Mouse (Mus musculus) heart, adult 2 months (tissue): ENCODE results near the gene Capn5. TPM values are rescaled to one million over a fixed set of nuclear protein-coding genes. Genes with fewer than 3 reads are reported as not detected.
"Not testable (repeated sequence)": the region's sequence is repeated elsewhere in the genome, so short reads cannot be mapped to it uniquely, and the experiment has no call there.

Experiments
- DNase-seq, 2 experiments: peaks; one replicate each; pipeline ENCODE4 v3.0.0; 2021
- H3K27ac ChIP-seq: fragments of 200-600 bp; 2 replicates; pipeline ENCODE4 v1.8.1; 2022
- H3K27me3 ChIP-seq: fragments of 200-500 bp; 2 replicates; pipeline ENCODE4 v1.6.1; 2012; ENCODE audit warnings: mild to moderate bottlenecking, low read length, inconsistent platforms, mixed read lengths; ENCODE audit not compliant: control insufficient read depth, insufficient read depth
- H3K36me3 ChIP-seq: fragments of 200-500 bp; 2 replicates; pipeline ENCODE4 v1.6.1; 2012; ENCODE audit warnings: low read length, inconsistent platforms; ENCODE audit not compliant: control insufficient read depth, insufficient read depth
- H3K4me1 ChIP-seq: fragments of 200-500 bp; 2 replicates; pipeline ENCODE4 v1.6.1; 2011; ENCODE audit warnings: low read length; ENCODE audit not compliant: control insufficient read depth, insufficient read depth
- H3K4me3 ChIP-seq: fragments of 200-600 bp; 2 replicates; pipeline ENCODE4 v1.8.1; 2022
- H3K79me2 ChIP-seq: fragments of 200-500 bp; replicated peaks from 2 replicates; pipeline ENCODE4 v1.6.1; 2012; ENCODE audit warnings: mild to moderate bottlenecking, inconsistent platforms, low read length, moderate library complexity, mixed read lengths; ENCODE audit not compliant: control insufficient read depth, insufficient read depth
- H3K9ac ChIP-seq: fragments of 200-500 bp; 2 replicates; pipeline ENCODE4 v1.6.1; 2012; ENCODE audit warnings: low read depth, mild to moderate bottlenecking, control low read depth, inconsistent platforms, low read length, mixed read lengths
- CTCF ChIP-seq: fragments of 200-600 bp; IDR thresholded peaks from 2 replicates; pipeline ENCODE4 v1.8.1; 2022; ENCODE audit warnings: antibody characterized with exemption, mild to moderate bottlenecking, moderate library complexity
- EP300 ChIP-seq: fragments of 200-500 bp; IDR thresholded peaks from 2 replicates; pipeline ENCODE4 v1.6.1; 2011; ENCODE audit warnings: low read depth, low read length, control low read depth; ENCODE audit not compliant: insufficient read depth
- POLR2A ChIP-seq: fragments of 200-500 bp; IDR thresholded peaks from 2 replicates; pipeline ENCODE4 v1.6.1; 2011; ENCODE audit warnings: mild to moderate bottlenecking, low read depth, low read length, control low read depth; ENCODE audit not compliant: insufficient read depth
- WGBS: fragments of 180-500 bp; shearing (Covaris S2); methylation state at CpG from one replicate; pipeline ENCODE4 v1.1.7; 2018; 5-methylcytosine and 5-hydroxymethylcytosine counted together
- intact Hi-C: fragments of 180-260 bp; cut with DNase I; formaldehyde crosslinking; loops from one replicate; pipeline ENCODE4 v1.15.1; 2025
- polyA plus RNA-seq: library from polyadenylated mRNA; depleted of rRNA; stranded (reverse); fragments of >200 nt; gene quantifications from 2 replicates; pipeline ENCODE4 v1.2.3, GENCODE M21; 2012
- total RNA-seq, 2 experiments: library from RNA; stranded (reverse); gene quantifications; 2 replicates each; pipeline ENCODE4 v1.2.3; 2021

Capn5 gene
- total and polyA plus RNA-seq, 3 experiments, result 1.8 to 3.7 (median 2.4) TPM

- no peak overlapping the region for H3K9ac ChIP-seq
- no peaks in the 10 kb centered on the region for H3K36me3 ChIP-seq
- TF ChIP-seq EP300 (no peak), CTCF (no peak), POLR2A (no peak)
- peaks cover 5% of the 10 kb centered on the region for H3K4me1 ChIP-seq
- H3K27ac ChIP-seq, result no peak overlapping the region
- intact Hi-C loops, result no loop called here
- H3K4me3 ChIP-seq, result no peak overlapping the region
- DNase-seq, result no peak
- 48% methylated on average over 3 of the region's 3 CpGs for WGBS
- no peaks in the 10 kb centered on the region for H3K79me2 ChIP-seq
- H3K27me3 ChIP-seq, result peaks cover 15% of the 10 kb centered on the region
Observed at GRCm38 (mm10) chr7:98189745-98190144, 11.7 kb upstream of the Capn5 start.

GRCm38 (mm10) chr7:98188680-98189079, 10.6 kb upstream of the Capn5 start:
- H3K79me2 ChIP-seq, result no peaks in the 10 kb centered on the region
- WGBS, result 92% methylated on average over 2 of the region's 2 CpGs

GRCm38 (mm10) chr7:98188238-98188637, 10.2 kb upstream of the Capn5 start:
- Histone ChIP-seq H3K4me3 (no peak overlapping the region), H3K36me3 (no peaks in the 10 kb centered on the region), H3K9ac (no peak overlapping the region), H3K27me3 (peaks cover 5% of the 10 kb centered on the region), H3K27ac (no peak overlapping the region), H3K4me1 (peaks cover 2% of the 10 kb centered on the region), H3K79me2 (no peaks in the 10 kb centered on the region)
- TF ChIP-seq POLR2A (no peak), CTCF (no peak)
- no peak for DNase-seq
- 96% methylated on average over 2 of the region's 2 CpGs for WGBS
- intact Hi-C loops, result no loop called here

More at GRCm38 (mm10) chr7:98188680-98189079, 10.6 kb upstream of the Capn5 start:
- TF ChIP-seq EP300 (no peak), POLR2A (no peak), CTCF (no peak)
- no peak overlapping the region for H3K4me3 ChIP-seq
- intact Hi-C loops, result no loop called here
- H3K9ac ChIP-seq, result no peak overlapping the region
- no peak overlapping the region for H3K27ac ChIP-seq
- DNase-seq, result no peak
- peaks cover 8% of the 10 kb centered on the region for H3K27me3 ChIP-seq
- peaks cover 5% of the 10 kb centered on the region for H3K4me1 ChIP-seq
- no peaks in the 10 kb centered on the region for H3K36me3 ChIP-seq

- H3K4me1 ChIP-seq, H3K27ac ChIP-seq, intact Hi-C loops, H3K27me3 ChIP-seq, H3K36me3 ChIP-seq, H3K79me2 ChIP-seq, H3K4me3 ChIP-seq, H3K9ac ChIP-seq, DNase-seq: not testable (repeated sequence)
- WGBS, result 88% methylated on average over 3 of the region's 3 CpGs
Observed at GRCm38 (mm10) chr7:98187332-98187731, 9.3 kb upstream of the Capn5 start.

DNA sequence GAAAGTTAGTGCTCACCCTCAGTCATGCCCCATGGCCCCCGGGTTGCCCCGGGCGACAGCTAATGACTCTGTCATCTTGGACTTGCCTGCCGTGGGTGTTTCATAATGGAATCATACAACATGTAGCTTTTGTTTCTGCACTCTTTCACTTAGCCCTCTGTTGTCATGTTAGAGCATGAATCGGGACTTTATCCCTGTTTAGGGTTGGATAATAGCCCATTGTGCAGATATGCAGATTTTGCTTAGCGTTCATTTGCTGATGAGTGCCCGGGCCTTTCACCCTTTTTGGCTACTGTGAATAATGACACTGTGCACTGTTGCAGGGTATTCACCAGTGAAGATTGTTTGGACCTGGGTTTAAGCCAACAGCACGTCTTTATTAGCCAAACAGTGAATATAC, 8.6 kb upstream of the Capn5 start:
- DNase-seq, result no peak
- Histone ChIP-seq H3K27ac (no peak overlapping the region), H3K4me1 (peaks cover 2% of the 10 kb centered on the region), H3K27me3 (no peaks in the 10 kb centered on the region), H3K36me3 (no peaks in the 10 kb centered on the region), H3K9ac (no peak overlapping the region), H3K79me2 (no peaks in the 10 kb centered on the region), H3K4me3 (no peak overlapping the region)
- 79% methylated on average over 8 of the region's 8 CpGs for WGBS
- intact Hi-C loops, result no loop called here
- TF ChIP-seq CTCF (no peak), EP300 (no peak), POLR2A (no peak)

DNA sequence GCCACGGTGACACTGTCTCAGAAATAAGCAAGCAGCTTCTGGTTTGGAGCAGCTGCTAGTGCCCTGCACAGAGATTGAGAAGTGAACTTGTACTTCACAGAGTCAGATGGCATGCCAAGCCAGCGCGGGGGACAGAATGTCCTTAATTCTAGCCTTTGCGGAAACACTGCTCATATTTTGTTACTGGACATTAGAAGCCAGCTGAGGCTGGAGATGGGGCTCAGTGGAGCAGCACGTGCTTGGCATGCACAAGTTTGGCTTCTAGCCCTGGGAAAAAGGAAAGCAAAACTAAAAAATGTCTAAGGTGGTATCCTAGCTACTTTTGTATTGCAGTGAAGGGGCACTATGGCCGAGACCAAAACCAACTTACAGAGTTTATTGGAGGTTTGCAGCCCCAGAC, 7.3 kb upstream of the Capn5 start:
- TF ChIP-seq POLR2A (no peak), EP300 (0 out of 2 replicates have a peak, but pooled peaks have one; percentile 33)
- no peak overlapping the region for H3K4me3 ChIP-seq
- peaks cover 2% of the 10 kb centered on the region for H3K4me1 ChIP-seq
- intact Hi-C loops, result no loop called here
- H3K79me2 ChIP-seq, result no peaks in the 10 kb centered on the region
- no peak overlapping the region for H3K27ac ChIP-seq
- H3K36me3 ChIP-seq, result no peaks in the 10 kb centered on the region
- H3K9ac ChIP-seq, result no peak overlapping the region
- no peak for DNase-seq
- WGBS, result 63% methylated on average over 6 of the region's 6 CpGs
- H3K27me3 ChIP-seq, result no peaks in the 10 kb centered on the region
